Mouse (Mus musculus) activated CD4-positive, CD25-positive, alpha-beta regulatory T cell, adult 4 months (primary cell): Measurements from ENCODE around the gene Mto1. TPM values are rescaled to one million over a fixed set of nuclear protein-coding genes. Genes with fewer than 3 reads are reported as not detected.
"Not testable (repeated sequence)": the region's sequence is repeated elsewhere in the genome, so short reads cannot be mapped to it uniquely, and the experiment has no call there.

Source experiments
- ATAC-seq: one replicate; pipeline ENCODE4 v1.8.0; 2017
- polyA plus RNA-seq, 2 experiments: library from polyadenylated mRNA; unstranded; fragments of 100-300 nt; shearing (Covaris generic); gene quantifications; one replicate each; pipeline ENCODE4 v1.2.1; 2017

Gene Mto1
- polyA plus RNA-seq, 2 experiments from 2014 or later: 11.6 to 14.8 TPM

DNA sequence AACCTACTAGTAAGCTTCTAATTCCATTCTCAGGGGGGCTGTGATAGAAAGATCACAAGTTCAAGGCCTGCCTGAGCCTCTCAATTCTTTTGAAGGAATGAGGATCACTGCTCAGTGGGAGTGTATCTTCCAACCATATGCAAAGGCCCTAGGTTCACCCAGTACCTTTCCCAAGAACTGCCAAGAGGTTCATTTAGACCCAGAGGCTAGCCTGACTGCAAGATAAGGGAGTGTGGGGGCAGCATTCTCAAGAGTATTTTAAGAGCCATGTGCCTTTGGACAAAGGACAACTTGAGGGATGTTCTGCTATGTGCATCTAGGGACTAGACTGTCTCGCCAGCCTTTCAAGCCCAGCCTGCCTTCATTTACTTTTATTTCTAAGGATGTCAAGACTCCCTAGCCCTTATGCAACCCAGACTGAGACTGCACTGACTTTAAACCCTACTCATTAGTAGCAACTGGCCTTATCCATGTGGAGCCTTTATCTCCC, 28.6 kb downstream of the Mto1 start:
- ATAC-seq: no peak

DNA sequence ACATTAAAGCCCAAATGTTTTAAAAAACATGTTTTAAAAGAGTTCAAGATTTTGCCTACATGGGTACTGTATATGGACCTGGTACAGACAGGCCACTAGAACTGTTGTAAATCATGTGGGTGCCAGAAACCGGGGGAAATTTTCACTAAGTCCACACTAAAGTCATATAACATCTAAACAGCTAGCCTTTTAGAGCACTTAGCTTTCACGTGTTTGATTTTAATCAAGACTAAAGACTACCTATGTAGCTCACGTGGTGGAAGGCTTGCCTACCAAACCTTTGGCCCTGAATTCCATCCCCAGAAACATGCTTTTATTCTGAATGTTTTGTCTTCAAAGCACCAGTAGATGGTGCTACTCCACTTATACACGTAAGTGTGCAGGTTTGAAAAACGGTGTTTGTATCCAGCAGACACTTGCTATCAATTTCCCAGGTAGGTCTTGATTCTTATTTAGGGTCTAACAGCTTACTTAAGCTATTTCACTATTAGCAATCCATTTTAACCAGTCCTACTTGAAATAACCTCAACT, 29.1 kb downstream of the Mto1 start:
- peak; percentile 9 for ATAC-seq

DNA sequence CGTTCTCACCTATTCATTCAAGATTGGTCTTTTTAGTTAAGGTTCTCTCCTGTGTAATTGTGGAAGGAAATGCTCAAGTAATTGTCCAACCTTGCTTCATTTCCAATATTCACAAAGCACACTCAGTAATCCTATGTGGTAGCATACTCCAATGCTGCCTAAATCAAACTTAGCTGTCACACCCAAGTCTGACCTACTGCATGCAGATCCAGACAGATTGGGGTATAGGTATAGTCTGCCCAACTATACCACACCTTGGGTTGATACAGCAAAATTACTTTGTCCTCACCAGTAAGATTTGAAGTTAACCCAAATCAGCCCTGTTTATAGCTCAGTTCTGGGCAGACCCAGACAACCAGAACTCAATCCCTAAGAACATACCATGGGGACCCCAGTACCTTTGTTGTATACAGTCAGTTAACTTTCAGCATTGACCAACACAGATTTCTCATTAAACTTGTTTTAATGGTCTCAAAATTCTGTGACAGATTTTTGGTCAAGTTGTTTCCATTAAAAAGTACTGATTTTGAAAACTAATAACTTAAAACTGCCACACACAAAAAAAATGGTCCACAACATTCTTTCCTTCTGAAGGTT, 30.1 kb downstream of the Mto1 start:
- ATAC-seq: not testable (repeated sequence)

DNA sequence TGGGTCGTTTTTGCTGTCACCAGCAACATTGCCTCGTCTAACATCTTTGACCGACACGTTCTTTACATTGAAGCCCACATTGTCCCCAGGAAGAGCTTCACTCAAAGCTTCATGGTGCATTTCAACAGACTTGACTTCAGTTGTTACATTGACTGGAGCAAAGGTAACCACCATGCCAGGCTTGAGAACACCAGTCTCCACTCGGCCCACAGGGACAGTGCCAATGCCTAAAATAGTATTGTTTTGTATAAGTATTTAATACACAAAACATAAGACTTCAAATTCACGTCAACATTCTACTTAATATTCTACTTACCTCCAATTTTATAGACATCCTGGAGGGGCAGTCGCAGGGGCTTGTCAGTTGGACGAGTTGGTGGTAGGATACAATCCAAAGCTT, 31.3 kb downstream of the Mto1 start:
- ATAC-seq: not testable (repeated sequence)

DNA sequence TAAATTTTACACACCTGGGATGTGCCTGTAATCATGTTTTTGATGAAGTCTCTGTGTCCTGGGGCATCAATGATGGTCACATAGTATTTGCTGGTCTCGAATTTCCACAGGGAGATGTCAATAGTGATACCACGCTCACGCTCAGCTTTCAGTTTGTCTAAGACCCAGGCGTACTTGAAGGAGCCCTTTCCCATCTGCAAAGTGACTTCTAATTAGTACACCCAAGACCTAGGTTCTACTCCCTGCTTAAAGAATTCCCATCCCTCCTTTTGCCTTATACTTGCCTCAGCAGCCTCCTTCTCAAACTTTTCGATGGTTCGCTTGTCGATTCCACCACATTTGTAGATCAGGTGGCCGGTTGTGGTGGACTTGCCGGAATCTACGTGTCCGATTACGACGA, 32.2 kb downstream of the Mto1 start:
- ATAC-seq: not testable (repeated sequence)

DNA sequence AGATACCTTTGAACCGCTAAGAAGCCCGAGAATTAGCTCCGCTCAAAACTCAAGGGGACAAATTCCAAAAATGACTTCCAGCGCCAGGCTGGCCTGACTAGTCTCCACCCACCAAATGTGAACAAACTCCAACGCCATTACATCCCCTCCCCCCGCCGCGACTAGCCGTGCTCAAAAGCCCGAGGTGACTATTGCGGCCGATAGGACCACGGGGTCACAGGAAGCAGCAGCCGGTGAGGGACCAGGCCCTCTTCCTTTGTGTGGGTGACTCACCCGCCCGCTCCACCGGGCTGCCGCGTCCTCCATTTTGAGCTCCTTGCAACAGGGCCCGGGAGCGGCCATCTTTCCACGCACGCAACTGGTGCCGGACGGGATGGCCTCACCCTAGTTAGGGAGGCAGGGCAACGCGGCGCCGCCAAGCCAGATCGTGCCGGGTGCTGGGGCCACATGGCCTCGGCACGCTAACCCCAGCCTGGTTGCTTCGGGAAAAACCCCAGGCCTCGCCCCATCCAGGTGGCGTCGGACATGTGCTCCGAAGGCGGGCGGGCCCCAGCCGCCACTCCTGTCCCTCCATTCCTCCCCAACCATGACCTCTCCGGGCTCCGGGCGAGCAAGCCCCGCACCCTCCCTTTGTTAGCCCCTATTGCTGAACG, 32.8 kb downstream of the Mto1 start:
- ATAC-seq: peak; percentile 63

DNA sequence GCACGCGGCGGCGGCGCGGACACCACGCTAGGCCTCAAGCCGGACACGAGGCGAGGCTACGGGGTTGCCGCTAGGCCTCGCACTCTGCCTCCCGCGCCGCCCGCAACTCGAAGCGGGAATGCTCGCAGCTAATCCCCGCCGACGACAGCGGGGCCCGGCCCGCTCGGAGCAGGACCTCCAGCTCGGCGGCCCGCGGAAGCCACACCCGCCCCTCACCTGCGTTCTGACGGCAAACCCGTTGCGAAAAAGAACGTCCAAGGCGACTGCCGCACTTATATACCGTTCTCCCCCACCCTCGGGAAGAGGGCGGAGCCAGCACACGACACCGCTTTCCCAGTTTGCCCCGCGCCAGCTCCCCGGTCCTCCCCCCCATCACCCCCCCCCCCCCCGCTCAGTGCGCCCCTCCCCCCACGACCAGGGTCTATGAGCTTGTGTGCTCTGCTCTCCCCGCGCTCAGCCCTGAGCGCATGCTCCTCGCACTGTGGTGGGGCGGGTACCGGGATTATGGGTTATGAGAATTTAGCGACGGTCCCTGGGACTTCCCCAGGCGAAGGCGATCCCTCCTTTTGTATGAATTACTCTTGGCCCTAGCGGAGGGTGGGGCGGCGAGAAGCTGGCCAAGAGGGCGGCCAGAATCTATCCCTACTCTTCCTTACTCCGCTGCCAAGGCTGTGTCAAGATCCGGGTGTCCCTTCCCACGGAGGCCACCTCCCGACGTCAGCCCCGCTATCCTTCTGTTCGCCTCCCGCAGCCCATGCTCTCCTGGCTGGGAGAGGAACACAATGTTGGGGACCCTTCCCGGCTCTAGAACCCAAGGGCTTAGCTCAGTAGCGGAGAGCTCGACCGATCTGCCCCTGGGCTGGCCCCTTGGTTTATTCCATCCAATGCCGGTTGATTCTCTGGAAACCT, 33.7 kb downstream of the Mto1 start:
- peak; percentile 64 for ATAC-seq

DNA sequence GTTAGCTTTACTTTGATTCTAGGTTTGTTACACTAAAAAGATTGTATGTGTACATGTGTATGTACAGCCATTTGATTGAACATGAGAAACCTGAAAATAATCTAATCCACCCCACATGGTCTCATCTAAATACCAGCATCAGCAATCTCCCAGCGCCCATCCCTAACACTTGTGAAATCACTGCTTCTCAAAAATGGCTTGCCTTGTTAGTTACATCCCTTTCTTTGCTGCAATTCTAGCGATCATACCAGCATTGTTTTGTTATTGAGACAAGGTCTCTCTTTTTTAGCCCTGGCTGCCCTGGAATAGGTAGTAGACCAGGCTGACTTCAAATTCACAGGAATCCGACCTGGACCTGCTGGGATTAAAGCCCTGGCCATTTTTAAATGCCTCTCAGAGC, 34.4 kb downstream of the Mto1 start:
- no peak for ATAC-seq

DNA sequence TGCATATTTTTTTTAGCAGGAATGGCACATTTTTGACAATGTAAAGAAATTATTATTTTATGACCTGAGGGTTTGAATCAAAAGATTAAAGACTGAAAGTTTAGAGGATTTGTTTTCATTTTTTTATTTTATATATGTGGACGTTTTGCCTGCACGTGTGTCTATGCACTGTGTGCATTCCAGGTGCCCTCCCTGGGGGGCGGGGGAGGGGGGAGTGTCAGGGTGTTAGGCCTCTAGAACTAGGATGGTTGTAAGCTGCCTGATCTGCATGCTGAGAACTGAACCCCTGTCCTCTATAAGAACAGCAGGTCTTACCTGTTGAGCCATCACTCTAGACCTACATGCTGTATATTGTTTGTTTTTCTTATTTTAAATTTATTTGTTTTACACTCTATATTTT, 36.7 kb downstream of the Mto1 start:
- no peak for ATAC-seq

DNA sequence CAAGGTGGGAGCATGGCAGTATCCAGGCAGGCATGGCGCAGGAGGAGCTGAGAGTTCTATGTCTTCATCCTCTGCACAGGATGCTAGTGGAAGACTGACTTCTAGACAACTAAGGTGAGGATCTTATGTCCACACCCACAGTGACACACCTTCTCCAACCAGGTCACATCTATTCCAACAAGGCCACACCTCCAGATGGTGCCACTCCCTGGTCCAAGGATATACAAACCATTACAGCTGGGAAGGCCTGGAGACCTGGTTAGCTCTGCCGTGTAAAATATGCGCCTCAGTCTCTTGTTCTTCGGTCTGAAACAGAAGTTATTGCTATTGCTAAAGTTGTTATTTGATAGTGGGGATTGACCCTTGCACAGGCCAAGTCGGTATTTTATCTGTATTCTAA, 40.0 kb downstream of the Mto1 start:
- not testable (repeated sequence) for ATAC-seq

DNA sequence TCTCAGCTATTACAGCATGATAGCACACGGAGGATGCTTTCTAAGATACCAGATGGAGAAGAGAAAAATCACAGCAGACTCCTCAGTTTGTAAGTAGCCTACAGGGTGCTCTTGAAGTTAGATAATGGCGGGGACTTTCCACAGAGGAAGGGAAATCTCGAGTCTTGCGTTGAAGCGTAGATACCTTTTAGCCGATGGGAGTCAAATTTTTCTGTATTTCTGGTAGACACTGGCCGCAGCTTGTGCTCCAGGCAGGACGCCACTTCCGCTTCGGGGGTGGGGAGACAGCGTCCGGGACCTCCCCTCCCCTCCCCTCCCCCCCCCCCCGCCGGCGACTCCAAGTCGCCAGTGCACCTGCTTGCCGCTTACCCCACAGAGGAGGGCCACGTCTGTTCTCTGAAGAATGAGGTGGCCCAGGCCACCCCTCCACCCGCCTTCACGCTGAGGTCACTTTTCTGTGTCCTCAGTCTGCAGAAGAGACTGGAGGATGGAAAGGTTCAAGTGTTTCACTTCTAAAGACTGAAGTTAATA, 40.9 kb downstream of the Mto1 start, which contains the start of gene Eef1a1:
Gene Eef1a1, minus strand, starts transcription at position 262 of the 531 bp plus-strand sequence.
- ATAC-seq: peak; percentile 74

DNA sequence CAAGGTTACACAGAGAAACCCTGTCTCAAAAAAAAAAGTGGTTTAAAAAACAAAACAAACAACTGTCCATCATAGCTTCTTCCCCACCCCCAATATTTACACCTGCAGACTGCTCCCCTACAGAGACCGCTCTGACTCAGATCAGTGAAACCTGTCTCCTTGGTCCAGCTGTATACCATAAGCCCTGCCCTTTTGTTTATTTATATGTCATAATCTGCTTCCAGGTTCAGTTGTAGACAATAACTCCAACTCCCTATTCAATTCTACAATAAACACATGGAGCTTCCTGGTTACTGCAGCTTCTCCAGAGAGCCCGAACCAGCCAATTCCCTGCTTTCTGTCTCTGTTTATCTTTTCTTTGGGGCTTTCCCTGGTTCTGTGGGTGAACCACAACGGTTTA, 43.2 kb downstream of the Mto1 start:
- ATAC-seq: no peak

DNA sequence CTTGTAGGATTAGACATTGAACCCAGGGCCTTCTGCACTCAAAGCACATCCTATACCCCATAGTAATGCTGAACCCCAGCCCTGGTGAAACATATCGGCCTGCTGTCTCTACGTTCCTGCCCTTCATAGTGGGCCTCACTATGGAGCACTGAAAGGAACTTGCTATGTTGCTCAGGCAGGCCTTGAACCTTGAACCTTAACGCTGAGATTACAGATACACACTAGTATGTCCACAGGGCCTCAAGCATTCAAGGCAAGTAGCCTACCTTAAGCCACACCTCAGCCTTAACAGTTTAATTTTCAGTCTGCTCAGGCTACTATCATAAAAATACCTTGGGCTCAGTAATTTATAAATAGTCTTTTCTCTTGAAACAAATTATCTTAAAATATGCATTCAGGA, 44.2 kb downstream of the Mto1 start:
- no peak for ATAC-seq

DNA sequence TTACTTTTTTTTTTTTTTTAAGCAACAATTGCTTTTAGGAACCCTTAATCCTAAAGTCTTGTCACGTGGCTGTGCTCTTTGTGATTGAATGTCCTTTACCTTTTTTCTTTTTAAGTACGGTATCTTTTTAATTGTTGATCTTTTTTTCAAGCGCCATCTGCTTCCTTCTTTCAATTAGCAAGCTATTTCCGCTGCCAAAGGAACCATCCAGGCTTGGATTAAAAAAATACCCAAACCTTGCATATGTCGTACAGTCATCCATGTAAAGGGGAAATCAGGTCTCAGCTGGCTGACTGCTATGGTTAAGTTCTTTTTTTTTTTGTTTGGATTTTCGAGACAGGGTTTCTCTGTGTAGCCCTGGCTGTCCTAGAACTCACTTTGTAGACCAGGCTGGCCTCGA, 45.2 kb downstream of the Mto1 start:
- ATAC-seq: no peak

DNA sequence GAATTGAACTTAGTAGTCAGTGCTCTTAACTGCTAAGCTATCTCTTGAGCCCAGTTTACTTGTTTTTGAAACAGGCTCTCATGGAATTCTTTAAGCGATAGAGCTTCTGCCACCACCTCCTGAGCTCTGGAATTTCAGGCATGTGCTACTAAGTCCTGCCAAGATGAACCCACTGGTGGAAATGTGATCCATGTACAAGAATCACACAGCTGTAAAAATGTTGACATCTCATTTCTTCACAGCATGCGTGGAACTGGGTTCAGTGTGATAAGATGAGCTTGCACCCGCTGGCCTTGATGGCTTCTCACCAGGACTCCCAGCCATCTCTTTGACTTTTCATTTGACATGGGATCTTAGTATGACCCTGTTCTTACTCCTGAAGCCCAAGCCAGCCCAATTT, 52.4 kb downstream of the Mto1 start:
- ATAC-seq: no peak

DNA sequence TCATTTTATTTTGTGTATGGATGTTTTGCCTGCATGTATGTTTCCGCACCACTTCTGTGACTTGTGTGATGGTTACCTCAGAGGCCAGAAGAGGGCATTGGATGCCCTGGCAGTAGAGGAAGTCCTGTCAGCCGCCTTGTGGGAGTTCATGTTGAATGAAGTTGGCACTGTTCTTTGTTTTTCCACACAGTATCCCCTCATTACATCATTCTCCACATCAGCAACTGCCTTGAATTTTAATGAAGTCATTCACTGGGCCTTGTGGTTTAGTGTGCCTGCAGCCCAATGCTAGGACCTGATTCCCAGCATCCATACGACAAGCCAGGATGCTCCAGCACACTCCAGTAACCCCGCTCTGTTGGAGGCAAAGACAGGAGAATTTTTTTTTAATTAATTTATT, 53.3 kb downstream of the Mto1 start:
- no peak for ATAC-seq

DNA sequence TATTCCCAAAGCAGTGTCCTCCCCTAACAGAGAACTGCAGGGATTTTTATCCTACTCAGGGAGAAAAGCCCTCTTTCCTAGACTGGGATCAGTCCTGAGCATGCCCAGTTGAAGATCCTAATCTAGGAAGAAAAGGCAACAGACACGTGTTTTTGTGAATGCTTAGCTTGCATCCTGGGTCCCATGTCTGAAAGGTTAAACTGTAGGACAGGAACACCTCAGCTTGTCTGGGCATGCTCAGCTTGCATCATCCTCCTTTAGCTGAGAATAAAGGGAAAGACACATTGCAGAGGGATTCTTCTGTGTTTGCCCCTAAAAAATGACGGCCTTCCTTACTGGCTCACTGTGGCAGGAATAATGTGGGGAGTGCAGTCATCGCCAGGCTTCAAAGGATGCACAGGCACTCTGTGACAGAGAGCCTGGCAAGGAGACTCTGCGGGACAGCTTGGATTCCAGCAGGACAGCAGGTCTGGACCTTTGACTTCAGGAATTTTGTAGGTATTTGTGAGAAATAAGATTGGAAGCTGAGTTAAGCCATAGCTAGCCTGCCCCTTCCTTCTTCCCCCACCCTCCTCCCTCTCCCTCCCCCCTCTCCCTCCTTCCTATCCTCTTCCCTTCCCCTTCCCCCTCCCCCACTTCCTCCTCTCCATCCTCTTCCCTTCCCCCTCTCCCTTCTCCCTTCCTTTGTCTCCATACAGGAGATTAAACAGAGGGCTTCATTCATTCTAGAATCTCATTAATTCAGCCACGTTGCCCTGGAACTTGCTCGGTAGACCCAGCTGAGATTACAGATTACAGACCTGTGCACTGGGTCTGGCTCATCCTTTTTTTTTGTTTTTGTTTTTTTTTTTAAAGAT, 55.4 kb downstream of the Mto1 start:
- ATAC-seq: no peak

DNA sequence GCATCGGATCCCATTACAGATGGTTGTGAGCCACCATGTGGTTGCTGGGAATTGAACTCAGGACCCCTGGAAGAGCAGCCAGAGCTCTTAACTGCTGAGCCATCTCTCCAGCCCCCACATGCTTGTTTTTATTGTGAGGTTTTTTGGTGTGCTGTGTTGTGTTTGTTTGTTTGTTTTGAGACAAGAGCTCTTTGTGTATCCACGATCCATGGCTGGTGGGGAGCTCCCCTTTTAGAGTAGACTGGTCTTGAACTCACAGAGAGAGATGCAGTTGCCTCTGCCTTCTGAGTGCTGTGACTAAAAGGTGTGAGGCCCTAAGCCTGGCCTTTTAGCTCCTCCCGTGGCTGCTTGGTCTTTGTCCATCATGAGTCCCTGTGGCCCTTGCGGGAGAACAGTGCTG, 56.1 kb downstream of the Mto1 start:
- ATAC-seq: no peak

DNA sequence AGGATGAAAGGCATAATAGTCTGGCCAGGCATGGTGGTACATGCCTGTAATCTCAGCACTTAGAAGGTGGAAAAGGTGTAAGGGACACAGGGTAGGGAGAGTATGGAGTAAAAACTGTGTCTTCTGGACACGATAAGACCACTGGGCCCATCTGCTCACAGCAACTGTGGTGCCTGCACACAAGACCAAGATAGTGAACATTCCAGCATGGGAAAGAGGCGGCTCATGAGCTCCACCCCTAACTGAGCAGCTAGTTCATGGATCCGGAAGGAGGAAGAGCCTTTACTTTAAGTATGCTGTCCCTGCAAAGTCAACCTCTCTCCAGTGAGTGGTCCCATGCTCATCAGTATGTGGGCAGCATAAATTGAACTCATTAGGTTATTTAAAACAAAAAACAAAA, 56.7 kb downstream of the Mto1 start:
- no peak for ATAC-seq

DNA sequence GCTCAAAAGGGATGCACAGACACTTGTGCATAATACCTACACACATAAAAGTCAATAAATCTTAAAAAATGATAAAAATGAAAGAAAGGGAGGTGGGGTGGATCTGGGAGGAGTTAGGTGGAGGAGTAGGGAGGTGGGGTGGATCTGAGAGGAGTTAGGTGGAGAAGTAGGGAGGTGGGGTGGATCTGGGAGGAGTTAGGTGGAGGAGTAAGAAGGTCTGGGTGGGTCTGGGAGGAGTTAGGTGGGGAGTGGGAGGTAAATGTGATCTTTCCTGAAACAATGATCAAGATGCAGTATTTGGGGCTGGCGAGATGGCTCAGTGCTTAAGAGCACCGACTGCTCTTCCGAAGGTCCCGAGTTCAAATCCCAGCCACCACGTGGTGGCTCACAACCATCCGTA, 57.2 kb downstream of the Mto1 start:
- ATAC-seq: no peak

DNA sequence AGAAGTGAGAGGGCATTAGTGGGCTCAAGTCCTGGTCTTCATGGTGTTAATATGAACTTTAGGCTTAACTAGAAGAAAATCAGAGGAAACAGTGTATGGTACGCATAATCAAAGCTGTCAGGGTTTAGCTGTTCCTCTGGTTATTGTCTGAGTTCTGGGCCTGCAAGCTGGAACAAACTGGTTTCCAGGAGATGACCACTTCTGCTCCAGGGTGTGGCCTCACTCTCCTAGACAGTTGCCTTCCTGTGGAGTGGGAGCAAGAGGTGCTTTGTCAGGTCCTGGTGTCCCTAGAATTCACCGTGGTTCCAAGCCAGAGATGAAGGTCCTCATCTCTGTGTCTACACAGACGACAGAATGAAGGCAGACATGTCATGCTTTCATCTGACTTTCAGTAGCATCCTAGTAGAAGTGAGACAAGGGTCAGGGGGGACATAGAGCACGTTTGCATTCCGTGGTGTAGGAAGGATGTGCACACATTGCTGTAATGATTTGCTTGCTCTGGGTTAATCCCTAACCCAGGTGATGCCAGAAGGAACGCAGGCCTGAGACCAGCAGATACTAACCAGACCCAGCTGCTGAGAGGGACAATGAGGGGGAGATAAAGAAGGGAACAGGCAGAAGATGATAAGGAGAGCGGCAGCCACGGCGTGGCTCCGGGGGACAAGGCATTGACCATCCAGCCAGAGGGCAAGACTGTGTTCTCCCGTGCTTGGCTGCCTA, 58.2 kb downstream of the Mto1 start:
- ATAC-seq: no peak
